Mouse (Mus musculus) hematopoietic stem cell, adult 5-6 weeks (primary cell): ENCODE measurements at regions not wholly inside any gene's neighbourhood (a gene's known extent, or its start where the extent isn't known, plus 50 kb on each side); places are given as distances from the start of the nearest gene placed in this dataset.
A peak's percentile ranks its signal among the peaks of the same experiment; 100 is the strongest.

Experiments used
- ATAC-seq, 2 experiments: fragments of 125-278 bp in 1 of 2; replicated peaks in 1 of 2; 2 replicates each; pipeline ENCODE4 v1.8.0; 2016 to 2017; ENCODE audit warnings: inconsistent platforms in 2 of 2, mild to moderate bottlenecking in 2 of 2, moderate number of reproducible peaks in 2 of 2, low read depth in 1 of 2, moderate TSS enrichment in 1 of 2; ENCODE audit not compliant: low FRiP score in 2 of 2, poor library complexity in 2 of 2, severe bottlenecking in 2 of 2, insufficient read depth in 1 of 2, low TSS enrichment in 1 of 2

GRCm38 (mm10) chr1:124793026-124793425 is 642.5 kb downstream of the Actr3 start:
- no peak for ATAC-seq

- no peak for ATAC-seq
Measured at GRCm38 (mm10) chr1:124790646-124791045, 644.9 kb downstream of the Actr3 start.

GRCm38 (mm10) chr1:124790130-124790529 is 645.4 kb downstream of the Actr3 start:
- no peak for ATAC-seq

DNA sequence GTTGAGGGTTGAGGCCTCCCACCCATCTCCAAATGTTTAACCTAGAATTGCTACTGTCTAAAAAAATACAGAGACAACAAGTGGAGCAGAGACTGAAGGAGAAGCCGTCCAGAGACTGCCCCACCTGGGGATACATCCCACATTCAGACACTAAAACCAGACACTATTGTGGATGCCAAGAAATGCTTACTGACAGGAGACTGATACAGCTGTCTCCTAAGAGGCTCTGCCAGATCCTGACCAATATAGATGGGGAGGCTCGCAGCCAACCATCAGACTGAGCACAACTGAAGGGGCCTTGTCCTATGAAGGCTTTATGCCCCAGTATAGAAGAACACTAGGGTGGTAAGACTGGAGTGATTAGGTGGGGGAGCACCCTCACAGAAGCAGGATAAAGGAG is 652.5 kb downstream of the Actr3 start:
- ATAC-seq, result no peak

DNA sequence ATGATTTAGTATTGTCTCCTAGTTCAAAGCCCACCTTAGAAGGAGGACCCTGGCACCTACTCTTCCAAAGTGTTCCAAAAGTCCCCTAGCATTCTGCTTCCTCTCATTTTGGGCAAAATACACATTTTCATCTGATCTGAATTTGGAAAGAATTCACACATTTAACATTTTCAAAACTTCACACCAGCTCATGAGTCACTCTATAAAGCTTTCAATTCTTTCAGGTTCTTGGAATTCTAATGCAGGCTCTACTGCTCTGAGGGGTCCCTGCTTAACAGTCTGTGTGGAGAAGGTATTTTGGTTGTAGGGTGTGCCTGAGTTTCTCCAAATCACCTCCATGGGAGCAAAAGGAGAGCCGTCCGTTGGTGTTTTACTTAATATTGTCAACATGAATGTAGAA is 657.8 kb downstream of the Actr3 start:
- no peak for ATAC-seq

DNA sequence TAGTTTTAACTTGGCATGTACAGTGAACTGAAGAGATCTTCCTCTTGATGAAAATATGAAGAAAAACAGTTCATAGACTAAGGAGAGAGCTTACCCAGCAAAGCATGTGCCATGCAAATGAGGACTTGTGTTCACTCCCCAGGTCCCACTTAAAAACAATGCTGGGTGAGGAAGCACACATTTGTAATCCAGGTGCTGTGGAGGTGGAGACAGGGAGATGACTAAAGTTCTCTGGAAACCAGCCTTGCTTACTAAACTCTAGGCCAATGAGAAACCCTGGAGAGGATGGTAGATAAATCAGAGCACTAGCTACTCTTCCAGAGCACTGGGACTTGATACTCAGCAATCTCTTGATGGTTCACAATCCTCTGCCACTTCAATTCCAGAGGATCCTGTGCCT is 678.8 kb downstream of the Actr3 start:
- no peak for ATAC-seq

- ATAC-seq, result no peak
Measured at GRCm38 (mm10) chr1:124739777-124740176, 694.4 kb upstream of the Dpp10 start.

DNA sequence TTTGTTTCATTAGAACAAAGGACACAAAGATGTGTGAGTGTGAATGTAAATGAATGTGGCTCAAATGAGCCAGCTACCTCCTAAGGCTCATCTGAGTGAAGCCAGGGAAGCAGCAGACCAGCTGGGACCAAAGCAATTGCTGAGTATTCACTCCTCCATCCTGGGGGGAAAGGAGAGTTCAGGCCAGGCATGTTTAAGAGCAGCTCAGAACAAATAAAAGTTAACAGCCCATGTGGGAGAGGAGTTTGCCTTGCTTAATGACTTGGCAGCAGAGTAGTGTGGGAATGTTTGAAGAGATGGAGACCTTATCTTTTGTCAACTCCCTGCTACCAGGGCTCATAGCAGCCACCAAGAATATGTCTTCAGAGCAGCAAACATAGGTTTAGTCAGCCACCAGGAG is 685.0 kb upstream of the Dpp10 start:
- no peak for ATAC-seq

DNA sequence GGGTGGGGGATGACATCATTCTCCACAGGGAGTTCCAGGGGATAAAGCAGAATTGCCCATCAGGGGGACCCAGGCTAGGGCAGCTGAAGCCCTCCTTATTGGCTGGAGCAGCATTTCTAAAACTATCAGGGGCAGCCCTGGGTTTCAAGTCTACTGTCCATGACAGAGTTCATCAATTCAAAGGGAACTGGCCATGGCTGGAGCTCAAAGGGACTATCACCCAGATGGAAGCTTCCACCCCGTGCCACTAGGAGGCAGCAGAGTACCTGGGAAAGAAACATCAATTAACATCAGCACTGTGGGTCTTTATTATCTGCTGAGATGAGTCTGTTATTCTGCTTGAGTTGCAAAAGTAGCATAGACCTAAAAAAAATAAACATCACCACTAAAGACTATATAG is 672.7 kb upstream of the Dpp10 start:
- ATAC-seq, result peak; percentile 64 to 87; a peak in 3 of 4 replicates

- ATAC-seq, result no peak
Measured at GRCm38 (mm10) chr1:124706246-124706645, 660.9 kb upstream of the Dpp10 start.

DNA sequence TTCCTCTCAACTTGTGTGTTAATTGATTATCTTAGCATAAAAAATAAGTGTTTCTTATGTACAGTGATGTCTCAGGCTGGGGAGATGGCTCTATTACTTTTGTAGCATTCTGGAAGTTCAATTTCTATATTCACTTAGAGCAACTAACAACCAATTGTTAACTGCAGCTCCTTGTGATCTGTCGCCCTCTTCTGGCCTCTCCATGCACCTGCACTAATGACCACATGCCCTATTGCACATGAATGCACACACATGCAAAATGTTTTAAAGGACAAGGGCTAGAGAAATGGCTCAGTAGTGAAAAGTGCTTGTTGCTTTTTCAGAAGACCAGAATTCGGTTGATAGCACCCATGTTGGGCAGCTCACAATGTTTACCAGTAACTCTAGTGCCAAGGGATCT is 629.1 kb upstream of the Dpp10 start:
- 0 out of 4 replicates have a peak, but pooled peaks of 1 of the 2 experiments have one; percentile 45 for ATAC-seq

- no peak for ATAC-seq
Measured at GRCm38 (mm10) chr1:124652872-124653271, 607.5 kb upstream of the Dpp10 start.

DNA sequence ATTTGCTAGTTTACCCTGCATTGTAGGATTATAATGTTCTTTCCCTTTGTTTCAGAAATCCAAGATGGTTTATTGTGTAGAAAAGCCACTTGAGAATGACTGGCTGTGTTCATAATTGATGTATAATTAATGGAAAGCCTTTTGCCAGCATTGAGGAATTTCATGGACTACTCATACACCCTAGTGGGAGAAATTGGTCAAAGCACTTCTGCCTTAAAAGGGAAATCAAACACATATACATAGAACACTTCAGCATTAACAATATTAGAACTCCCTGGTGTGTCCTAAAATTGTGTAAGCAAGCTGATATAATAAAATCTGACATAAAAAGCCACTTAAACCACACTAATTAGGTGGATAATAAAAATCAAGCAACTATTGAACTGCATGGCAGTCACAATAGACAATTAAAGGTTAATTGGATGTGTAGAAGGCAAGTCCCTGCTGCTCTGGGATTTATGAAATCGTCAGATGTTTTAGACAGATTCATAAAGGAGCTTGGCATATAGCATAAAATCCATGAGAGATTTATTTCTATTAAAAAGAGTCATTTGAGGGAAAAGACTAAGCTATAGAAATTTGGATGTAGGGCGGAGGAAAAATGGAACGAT is 607.0 kb upstream of the Dpp10 start:
- ATAC-seq, result no peak

DNA sequence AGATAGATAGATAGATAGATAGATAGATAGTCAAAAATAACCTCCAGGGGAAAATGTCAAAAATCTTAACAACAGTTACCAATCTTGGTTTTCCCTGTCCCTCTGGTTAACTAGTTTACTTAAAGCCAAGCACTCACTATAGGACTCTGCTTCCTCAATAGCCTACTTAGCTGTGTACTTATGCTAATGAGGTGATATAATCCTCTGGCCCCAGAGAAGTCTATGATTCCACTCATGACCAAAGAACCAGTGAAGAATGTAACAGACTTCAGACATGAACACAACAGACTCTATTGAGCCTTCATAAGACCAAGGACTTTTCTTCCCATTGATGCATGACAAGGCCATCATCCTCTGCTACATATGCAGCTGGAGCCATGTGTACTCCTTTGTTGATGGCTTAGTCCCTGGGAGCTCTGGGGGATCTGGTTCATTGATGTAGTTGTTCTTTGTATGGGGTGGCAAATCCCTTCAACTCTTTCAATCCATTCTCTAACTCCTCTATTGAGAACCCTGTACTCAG is 589.9 kb upstream of the Dpp10 start:
- ATAC-seq, result no peak

- no peak for ATAC-seq
Measured at GRCm38 (mm10) chr1:124630084-124630483, 584.7 kb upstream of the Dpp10 start.

- ATAC-seq, result peak; percentile 36 to 65; a peak in 3 of 4 replicates
Measured at GRCm38 (mm10) chr1:124584620-124585019, 539.3 kb upstream of the Dpp10 start.
